Mouse (Mus musculus) lung, postnatal 0 days (tissue): ENCODE data around the gene Fam204a. TPM values are rescaled to one million over a fixed set of nuclear protein-coding genes. Genes with fewer than 3 reads are reported as not detected.

Source experiments
- ATAC-seq: fragments of 200-750 bp; cut with Nextera tagmentation; 2 replicates; pipeline ENCODE4 v1.8.0; 2017; ENCODE audit warnings: moderate library complexity
- DNase-seq: peaks from one replicate; pipeline ENCODE4 v3.0.0-alpha.2; 2016; ENCODE audit warnings: low spot score
- H3K27ac ChIP-seq: fragments of 300-500 bp; sonication (generic); 2 replicates; pipeline ENCODE4 v1.5.1; 2014; ENCODE audit warnings: antibody characterized with exemption, mild to moderate bottlenecking, low read length, mixed read lengths
- H3K27me3 ChIP-seq: fragments of 300-500 bp; sonication (generic); replicated peaks from 2 replicates; pipeline ENCODE4 v1.6.1; 2014; ENCODE audit warnings: low read length, mixed read lengths; ENCODE audit not compliant: insufficient read depth
- H3K36me3 ChIP-seq: fragments of 300-500 bp; sonication (generic); 2 replicates; pipeline ENCODE4 v1.6.1; 2014; ENCODE audit warnings: low read length, mixed read lengths; ENCODE audit not compliant: insufficient read depth
- H3K4me1 ChIP-seq: fragments of 300-500 bp; sonication (generic); 2 replicates; pipeline ENCODE4 v1.6.1; 2014; ENCODE audit warnings: antibody characterized with exemption, low read depth, low read length, mixed read lengths; ENCODE audit not compliant: insufficient read depth
- H3K4me2 ChIP-seq: fragments of 300-500 bp; sonication (generic); replicated peaks from 2 replicates; pipeline ENCODE4 v1.6.1; 2014; ENCODE audit warnings: low read depth, mild to moderate bottlenecking, low read length, moderate library complexity, mixed read lengths
- H3K4me3 ChIP-seq: fragments of 300-500 bp; sonication (generic); 2 replicates; pipeline ENCODE4 v1.5.1; 2014; ENCODE audit warnings: low read depth, low read length
- H3K9ac ChIP-seq: fragments of 300-500 bp; sonication (generic); replicated peaks from 2 replicates; pipeline ENCODE4 v1.6.1; 2014; ENCODE audit warnings: low read depth, mild to moderate bottlenecking
- H3K9me3 ChIP-seq: fragments of 300-500 bp; sonication (generic); 2 replicates; pipeline ENCODE4 v1.6.1; 2016; ENCODE audit warnings: low read length, mixed read lengths
- CTCF ChIP-seq: IDR thresholded peaks from 2 replicates; pipeline ENCODE4 v1.5.1; 2016; ENCODE audit warnings: antibody characterized with exemption, mild to moderate bottlenecking
- EP300 ChIP-seq: IDR thresholded peaks from 2 replicates; pipeline ENCODE4 v1.6.1; 2016; ENCODE audit warnings: antibody characterized with exemption, mild to moderate bottlenecking, control low read depth
- WGBS: fragments of 180-500 bp; shearing (Covaris S2); extraction: QIAGEN DNeasy Blood & Tissue Kit; methylation state at CpG from one replicate; pipeline ENCODE4 v1.1.7; 2014; 5-methylcytosine and 5-hydroxymethylcytosine counted together
- polyA plus RNA-seq: library from polyadenylated mRNA; unstranded; fragments of >200 nt; fragmentation: Nextera tagmentation; extraction: Ambion mirVana; gene quantifications from 2 replicates; pipeline ENCODE4 v1.2.1, GENCODE M21; 2015

The Fam204a gene
- polyA plus RNA-seq: 49.4 and 54.2 TPM in 2 replicates

GRCm38 (mm10) chr19:60225899-60226844 lies at the start of gene Fam204a:
Gene Fam204a (minus strand): TSS chr19:60226701.
- Histone ChIP-seq H3K36me3 (no peaks in the 10 kb centered on the region), H3K4me3 (peak within 1 kb of the TSS; percentile 90)
- no peak for TF ChIP-seq CTCF
- no peak for TF ChIP-seq EP300

GRCm38 (mm10) chr19:60265789-60266188 lies 39.3 kb upstream of the Fam204a start:
- no peaks in the 10 kb centered on the region for H3K9me3 ChIP-seq
- WGBS: 58% methylated on average over 1 of the region's 1 CpGs
- H3K4me3 ChIP-seq: no peak overlapping the region
- ATAC-seq (no peak), DNase-seq (no peak)
- H3K9ac ChIP-seq: no peak overlapping the region
- no peak overlapping the region for H3K4me2 ChIP-seq
- no peaks in the 10 kb centered on the region for H3K4me1 ChIP-seq
- H3K36me3 ChIP-seq: no peaks in the 10 kb centered on the region
- H3K27me3 ChIP-seq: no peaks in the 10 kb centered on the region
- TF ChIP-seq EP300: no peak
- no peak for TF ChIP-seq CTCF
- H3K27ac ChIP-seq: no peak overlapping the region

More at GRCm38 (mm10) chr19:60225899-60226844, at the start of gene Fam204a:
- ATAC-seq (peak; percentile 100), DNase-seq (peak; percentile 96)
- H3K4me1 ChIP-seq: peaks cover 3% of the 10 kb centered on the region; the same call in 1 of the 2 replicates
- peak within 1 kb of the TSS; percentile 89 for H3K9ac ChIP-seq
- peak within 1 kb of the TSS; percentile 62 for H3K4me2 ChIP-seq
- no peaks in the 10 kb centered on the region for H3K27me3 ChIP-seq
- H3K9me3 ChIP-seq: no peaks in the 10 kb centered on the region
- H3K27ac ChIP-seq: peak within 1 kb of the TSS; percentile 99
- under 1% methylated on average over 68 of the region's 68 CpGs for WGBS

DNA sequence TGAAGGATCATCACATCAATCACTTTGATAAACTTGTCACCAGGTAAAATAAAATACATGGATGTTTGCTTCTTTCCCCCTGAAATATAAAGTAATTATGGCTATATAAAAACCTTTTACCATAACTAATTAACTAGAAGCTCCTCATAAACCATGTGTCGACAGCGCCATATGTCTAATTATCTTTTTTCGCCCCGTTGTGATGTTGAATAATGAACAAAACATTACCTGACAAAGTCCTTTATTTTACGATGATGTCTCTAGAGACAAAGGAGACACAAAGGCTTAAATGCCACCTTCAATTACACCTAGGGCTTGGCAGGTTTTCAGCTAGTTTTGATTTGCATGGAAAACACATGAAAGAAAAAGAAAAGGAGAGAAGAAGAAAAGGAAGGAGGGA lies 34.2 kb upstream of the Fam204a start:
- H3K27me3 ChIP-seq: no peaks in the 10 kb centered on the region
- ATAC-seq: no peak
- no peak for DNase-seq
- TF ChIP-seq CTCF: no peak
- no peak for TF ChIP-seq EP300
- H3K9me3 ChIP-seq: no peaks in the 10 kb centered on the region
- H3K4me3 ChIP-seq: no peak overlapping the region
- H3K4me2 ChIP-seq: no peak overlapping the region
- no peaks in the 10 kb centered on the region for H3K36me3 ChIP-seq
- 73% methylated on average over 5 of the region's 5 CpGs for WGBS
- no peak overlapping the region for H3K9ac ChIP-seq
- no peak overlapping the region for H3K27ac ChIP-seq
- H3K4me1 ChIP-seq: no peaks in the 10 kb centered on the region

DNA sequence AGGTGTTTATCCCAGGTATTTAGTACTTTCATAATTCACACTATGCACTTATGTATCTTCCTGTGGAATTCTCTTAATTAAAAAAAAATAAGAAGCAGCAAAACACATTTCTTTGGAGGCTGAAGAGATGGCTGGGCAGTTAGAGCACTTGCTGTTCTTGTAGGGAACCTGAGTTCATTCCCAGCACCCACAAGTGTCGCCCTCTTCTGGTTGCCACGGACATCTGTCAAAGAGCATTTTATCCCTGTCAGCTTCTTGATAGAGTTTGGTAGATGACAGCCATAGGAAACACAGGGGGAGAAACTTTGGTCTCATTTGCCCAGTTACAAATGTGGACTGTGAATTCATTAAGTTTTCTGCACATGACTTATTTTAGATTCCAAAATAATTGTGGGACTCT lies 25.5 kb upstream of the Fam204a start:
- no peak overlapping the region for H3K4me3 ChIP-seq
- 33% methylated on average over 2 of the region's 2 CpGs for WGBS
- ATAC-seq (no peak), DNase-seq (no peak)
- H3K9me3 ChIP-seq: no peaks in the 10 kb centered on the region
- no peaks in the 10 kb centered on the region for H3K4me1 ChIP-seq
- H3K27me3 ChIP-seq: no peaks in the 10 kb centered on the region
- H3K4me2 ChIP-seq: no peak overlapping the region
- no peak overlapping the region for H3K27ac ChIP-seq
- TF ChIP-seq CTCF: peak; percentile 54
- no peak for TF ChIP-seq EP300
- H3K9ac ChIP-seq: no peak overlapping the region
- H3K36me3 ChIP-seq: no peaks in the 10 kb centered on the region

- ATAC-seq: peak; percentile 76
- peak; percentile 59 for DNase-seq
- no peak for TF ChIP-seq CTCF
- peak; percentile 80 for TF ChIP-seq EP300
- Histone ChIP-seq H3K9ac (no peak overlapping the region), H3K36me3 (no peaks in the 10 kb centered on the region), H3K27me3 (no peaks in the 10 kb centered on the region), H3K27ac (no peak overlapping the region), H3K4me3 (no peak overlapping the region), H3K4me1 (no peaks in the 10 kb centered on the region), H3K9me3 (no peaks in the 10 kb centered on the region), H3K4me2 (no peak overlapping the region)
- WGBS: 45% methylated on average over 9 of the region's 9 CpGs
Observed at GRCm38 (mm10) chr19:60251197-60251596, 24.7 kb upstream of the Fam204a start.

GRCm38 (mm10) chr19:60245250-60245649 lies 18.7 kb upstream of the Fam204a start:
- DNase-seq (no peak), ATAC-seq (no peak)
- H3K4me3 ChIP-seq: no peak overlapping the region
- no peak overlapping the region for H3K9ac ChIP-seq
- no peaks in the 10 kb centered on the region for H3K27me3 ChIP-seq
- no peak overlapping the region for H3K4me2 ChIP-seq
- TF ChIP-seq EP300 (no peak), CTCF (no peak)
- no peaks in the 10 kb centered on the region for H3K9me3 ChIP-seq
- H3K4me1 ChIP-seq: no peaks in the 10 kb centered on the region
- 70% methylated on average over 3 of the region's 3 CpGs for WGBS
- H3K27ac ChIP-seq: no peak overlapping the region
- no peaks in the 10 kb centered on the region for H3K36me3 ChIP-seq
